Mouse (Mus musculus): ENCODE measurements around the gene Bsdc1. TPM values are rescaled to one million over a fixed set of nuclear protein-coding genes. Genes with fewer than 3 reads are reported as not detected.
A peak's percentile ranks its signal among the peaks of the same experiment; 100 is the strongest.

Gene Bsdc1
- 10 to 100 TPM; 48.8 to 50.3 TPM for total RNA-seq (2021)
- polyA plus RNA-seq (2012; rRNA removed): 21.3 and 25.0 TPM in 2 replicates
- long read RNA-seq, transcript Bsdc1-201 (11 exons, 2,823 nt): major isoform, 18 of 29 reads
- long read RNA-seq, partial matches to known transcripts: 4 of 29 reads
- long read RNA-seq, other reads (novel, unspliced or antisense): 7 of 29 reads

DNA sequence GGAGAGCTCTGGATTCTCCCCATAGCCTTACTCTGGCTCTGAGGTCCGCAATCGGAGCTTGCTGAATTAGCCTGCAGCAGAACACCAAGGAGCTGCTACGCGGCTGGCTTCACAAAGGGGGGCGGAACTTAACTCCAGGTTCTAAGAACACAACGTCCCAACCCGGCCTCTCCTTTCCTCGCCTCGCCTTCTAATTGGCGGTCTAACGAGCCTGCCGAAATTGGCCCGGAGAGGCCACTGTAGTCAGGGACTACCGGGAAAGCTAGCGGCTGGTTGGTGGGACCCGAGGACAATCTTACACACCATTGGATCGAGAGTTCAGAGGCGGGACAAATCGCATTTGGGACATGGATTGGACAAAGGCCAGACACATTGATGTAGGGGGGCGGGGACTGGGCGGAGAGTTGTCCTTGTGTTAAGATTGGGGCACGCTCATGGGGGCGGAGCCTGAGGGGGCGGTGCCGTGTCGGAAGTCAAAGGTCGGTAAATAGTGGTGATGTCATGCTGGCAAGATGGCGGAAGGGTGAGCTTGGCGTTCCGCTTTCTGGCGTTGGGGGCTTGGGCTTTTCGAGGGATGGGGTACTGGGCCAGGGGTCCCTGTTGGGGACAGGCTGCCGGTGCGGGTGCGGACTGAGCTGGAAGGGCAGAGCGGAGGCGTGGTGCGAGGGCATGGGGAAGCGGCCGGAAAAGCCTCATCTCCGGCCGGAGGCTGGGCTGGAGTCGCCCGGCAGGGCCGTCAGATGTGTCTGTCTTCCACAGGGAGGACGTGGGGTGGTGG is at the start of gene Bsdc1:
Bsdc1 (plus strand) TSS at position 399 of the 778 bp plus-strand sequence.
- intact Hi-C loops (cut with DNase I): loop anchor here (2.0 to 5.0 kb wide), 2 partner anchors 127 to 274 kb away; partner anchors contain the start of genes Rbbp4, S100pbp, Yars and Zbtb8os
- Histone ChIP-seq H3K4me3 (peak within 1 kb of the TSS; percentile 98), H3K4me1 (ENCODE audit: control insufficient read depth, insufficient read depth, low read length) (no peaks in the 10 kb centered on the region; the same call in 1 of the 2 replicates), H3K9ac (ENCODE audit: low read depth, low read length) (peak within 1 kb of the TSS; percentile 93), H3K27ac (peak within 1 kb of the TSS; percentile 95), H3K27me3 (ENCODE audit: control insufficient read depth, insufficient read depth, low read length) (no peaks in the 10 kb centered on the region), H3K36me3 (ENCODE audit: control insufficient read depth, insufficient read depth, low read length) (no peaks in the 10 kb centered on the region), H3K79me2 (replicated peaks; ENCODE audit: control insufficient read depth, insufficient read depth, low read length) (no peaks in the 10 kb centered on the region)
- TF ChIP-seq CTCF (IDR thresholded peaks at IDR 0.05) (no peak), POLR2A (IDR thresholded peaks at IDR 0.05; ENCODE audit: insufficient read depth, low read depth, low read length) (peak; percentile 92), EP300 (IDR thresholded peaks at IDR 0.05; ENCODE audit: insufficient read depth, low read depth, low read length) (0 out of 2 replicates have a peak, but pooled peaks have one; percentile 41)
- WGBS: under 1% methylated on average over 46 of the region's 46 CpGs
- DNase-seq: peak; percentile 99 to 100

DNA sequence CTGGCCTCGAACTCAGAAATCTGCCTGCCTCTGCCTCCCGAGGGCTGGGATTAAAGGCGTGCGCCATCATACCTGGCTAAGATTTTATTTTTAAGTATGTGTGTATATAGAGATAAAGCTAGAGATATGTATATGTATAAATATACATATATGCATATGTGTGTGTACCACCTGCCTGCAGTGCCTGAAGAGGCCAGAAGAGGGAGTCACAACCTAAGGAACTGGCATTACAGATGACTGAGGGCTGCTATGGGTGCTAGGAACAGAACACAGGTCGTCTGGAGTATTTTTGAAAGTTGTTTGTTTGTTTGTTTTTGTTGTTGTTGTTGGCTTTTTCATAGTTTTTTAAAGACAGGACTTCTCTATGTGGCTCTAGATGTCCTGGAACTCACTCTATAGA is 45.5 kb upstream of the Bsdc1 start:
- H3K27ac ChIP-seq: no peak overlapping the region
- no peak overlapping the region for H3K4me3 ChIP-seq
- H3K79me2 ChIP-seq (replicated peaks; ENCODE audit: control insufficient read depth, insufficient read depth, low read length): no peaks in the 10 kb centered on the region
- intact Hi-C loops (cut with DNase I): no loop called here
- H3K27me3 ChIP-seq (ENCODE audit: control insufficient read depth, insufficient read depth, low read length): no peaks in the 10 kb centered on the region
- TF ChIP-seq POLR2A (IDR thresholded peaks at IDR 0.05; ENCODE audit: insufficient read depth, low read depth, low read length): no peak
- TF ChIP-seq CTCF (IDR thresholded peaks at IDR 0.05): 0 out of 2 replicates have a peak, but pooled peaks have one; percentile 5
- no peaks in the 10 kb centered on the region for H3K36me3 ChIP-seq (ENCODE audit: control insufficient read depth, insufficient read depth, low read length)
- H3K9ac ChIP-seq (ENCODE audit: low read depth, low read length): no peak overlapping the region
- no peaks in the 10 kb centered on the region for H3K4me1 ChIP-seq (ENCODE audit: control insufficient read depth, insufficient read depth, low read length)
- DNase-seq: no peak
- 92% methylated on average over 5 of the region's 5 CpGs for WGBS

DNA sequence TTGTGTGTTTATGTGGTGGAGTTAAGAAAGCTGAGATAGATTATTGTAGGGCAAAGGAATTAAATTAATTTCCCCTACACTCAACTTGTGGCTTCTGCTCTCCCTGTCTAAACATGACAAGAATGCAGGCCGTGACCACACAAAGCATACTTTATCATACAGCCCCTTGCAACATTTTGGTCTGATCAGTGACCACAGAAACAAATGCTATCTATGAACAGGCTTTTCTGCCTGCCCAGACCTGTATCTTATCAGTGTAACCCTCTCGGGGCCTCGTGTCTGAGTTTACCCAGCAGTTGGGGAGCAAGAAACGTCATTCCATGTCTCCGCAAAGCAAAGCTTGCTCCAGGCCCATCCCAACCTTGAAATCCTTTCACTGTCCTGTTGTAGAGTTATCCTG is 44.9 kb upstream of the Bsdc1 start:
- TF ChIP-seq POLR2A (IDR thresholded peaks at IDR 0.05; ENCODE audit: insufficient read depth, low read depth, low read length) (no peak), CTCF (IDR thresholded peaks at IDR 0.05) (no peak), EP300 (IDR thresholded peaks at IDR 0.05; ENCODE audit: insufficient read depth, low read depth, low read length) (no peak)
- H3K27ac ChIP-seq: no peak overlapping the region
- H3K4me1 ChIP-seq (ENCODE audit: control insufficient read depth, insufficient read depth, low read length): no peaks in the 10 kb centered on the region
- intact Hi-C loops (cut with DNase I): no loop called here
- 41% methylated on average over 5 of the region's 5 CpGs for WGBS
- DNase-seq: no peak
- H3K9ac ChIP-seq (ENCODE audit: low read depth, low read length): no peak overlapping the region
- no peaks in the 10 kb centered on the region for H3K36me3 ChIP-seq (ENCODE audit: control insufficient read depth, insufficient read depth, low read length)
- H3K79me2 ChIP-seq (replicated peaks; ENCODE audit: control insufficient read depth, insufficient read depth, low read length): no peaks in the 10 kb centered on the region
- H3K27me3 ChIP-seq (ENCODE audit: control insufficient read depth, insufficient read depth, low read length): no peaks in the 10 kb centered on the region
- H3K4me3 ChIP-seq: no peak overlapping the region

DNA sequence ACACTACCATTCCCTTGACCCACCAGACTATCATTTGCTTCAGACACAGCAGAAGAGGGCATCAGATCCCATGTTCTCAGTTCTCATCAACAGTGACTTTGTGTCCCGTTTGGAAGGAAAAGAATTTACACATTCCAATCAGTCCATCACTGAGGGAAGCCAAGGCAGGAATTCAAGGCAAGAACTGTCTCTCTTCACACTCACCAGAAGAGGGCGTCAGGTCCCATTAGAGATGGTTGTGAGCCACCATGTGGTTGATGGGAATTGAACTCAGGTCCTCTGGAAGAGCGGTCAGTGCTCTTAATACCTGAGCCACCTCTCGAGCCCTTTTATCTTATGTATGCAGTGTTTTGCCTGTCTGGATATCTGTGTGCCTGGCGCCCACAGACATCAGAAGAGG is 43.1 kb upstream of the Bsdc1 start:
- Histone ChIP-seq H3K36me3 (ENCODE audit: control insufficient read depth, insufficient read depth, low read length) (no peaks in the 10 kb centered on the region), H3K27ac (no peak overlapping the region), H3K9ac (ENCODE audit: low read depth, low read length) (no peak overlapping the region), H3K27me3 (ENCODE audit: control insufficient read depth, insufficient read depth, low read length) (no peaks in the 10 kb centered on the region), H3K4me1 (ENCODE audit: control insufficient read depth, insufficient read depth, low read length) (no peaks in the 10 kb centered on the region), H3K79me2 (replicated peaks; ENCODE audit: control insufficient read depth, insufficient read depth, low read length) (no peaks in the 10 kb centered on the region), H3K4me3 (no peak overlapping the region)
- 72% methylated on average over 5 of the region's 5 CpGs for WGBS
- DNase-seq: no peak
- intact Hi-C loops (cut with DNase I): no loop called here
- TF ChIP-seq EP300 (IDR thresholded peaks at IDR 0.05; ENCODE audit: insufficient read depth, low read depth, low read length) (no peak), POLR2A (IDR thresholded peaks at IDR 0.05; ENCODE audit: insufficient read depth, low read depth, low read length) (no peak), CTCF (IDR thresholded peaks at IDR 0.05) (no peak)

DNA sequence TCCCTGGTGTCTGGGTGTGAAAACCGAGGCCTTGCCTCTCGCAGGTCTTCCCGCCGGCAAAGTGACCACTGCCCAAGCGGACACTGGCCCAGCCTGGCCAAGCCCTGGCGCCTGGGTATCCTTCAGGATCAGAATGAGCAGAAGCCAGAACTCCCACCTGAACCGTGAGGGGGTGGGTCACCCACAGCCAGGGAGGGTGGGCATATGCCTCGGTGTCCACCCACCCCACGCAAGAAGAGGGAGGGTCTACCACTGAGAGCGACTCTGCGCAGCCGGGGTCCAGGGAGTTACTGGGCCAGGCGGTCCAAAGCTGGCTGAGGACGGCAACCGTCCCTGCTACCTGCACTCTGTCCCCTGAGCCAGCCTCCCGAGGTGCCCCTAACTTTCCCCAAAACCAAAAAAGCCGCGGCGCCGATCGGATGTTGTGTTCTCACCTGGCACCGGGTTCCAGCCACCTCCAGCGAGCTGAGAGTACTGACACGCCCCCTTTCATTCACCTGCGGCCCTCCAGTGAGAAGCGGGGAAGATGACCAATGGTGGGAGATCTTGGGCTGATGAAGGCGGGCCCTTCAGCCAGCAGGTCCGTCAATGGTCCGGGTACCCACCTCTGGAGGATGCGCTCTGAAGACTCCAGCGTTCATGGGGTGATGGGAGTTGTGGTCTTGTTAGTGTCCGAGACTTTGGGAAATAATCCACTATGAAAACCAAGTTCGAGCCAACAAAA is 20.9 kb upstream of the Bsdc1 start, which contains the start of gene Zbtb8b:
Zbtb8b (minus strand) TSS at position 514 of the 724 bp plus-strand sequence.
- H3K79me2 ChIP-seq (replicated peaks; ENCODE audit: control insufficient read depth, insufficient read depth, low read length): no peaks in the 10 kb centered on the region
- 0 out of 2 replicates have a peak, but pooled peaks cover 2% of the 10 kb centered on the region for H3K4me1 ChIP-seq (ENCODE audit: control insufficient read depth, insufficient read depth, low read length)
- H3K27ac ChIP-seq: no peak within 1 kb of the TSS
- no peaks in the 10 kb centered on the region for H3K36me3 ChIP-seq (ENCODE audit: control insufficient read depth, insufficient read depth, low read length)
- TF ChIP-seq EP300 (IDR thresholded peaks at IDR 0.05; ENCODE audit: insufficient read depth, low read depth, low read length): no peak
- TF ChIP-seq POLR2A (IDR thresholded peaks at IDR 0.05; ENCODE audit: insufficient read depth, low read depth, low read length): no peak
- no peak for TF ChIP-seq CTCF (IDR thresholded peaks at IDR 0.05)
- intact Hi-C loops (cut with DNase I): no loop called here
- no peak within 1 kb of the TSS for H3K4me3 ChIP-seq
- peaks cover 8% of the 10 kb centered on the region for H3K27me3 ChIP-seq (ENCODE audit: control insufficient read depth, insufficient read depth, low read length)
- H3K9ac ChIP-seq (ENCODE audit: low read depth, low read length): no peak within 1 kb of the TSS
- 17% methylated on average over 33 of the region's 33 CpGs for WGBS
- no peak for DNase-seq

All from heart, adult 2 months (tissue).